Mouse (Mus musculus): ENCODE measurements around the gene A630076J17Rik. TPM values are rescaled to one million over a fixed set of nuclear protein-coding genes. Genes with fewer than 3 reads are reported as not detected.

Gene A630076J17Rik
- not detected for polyA plus RNA-seq (2017; shearing (Covaris generic))

GRCm38 (mm10) chr3:107230527-107230926 is at the start of gene A630076J17Rik:
Gene A630076J17Rik (plus strand): TSS chr3:107230614.

GRCm38 (mm10) chr3:107182756-107183155 is 47.7 kb upstream of the A630076J17Rik start, which contains the start of gene Kcna10:
Gene Kcna10 (plus strand): TSS chr3:107183056.

GRCm38 (mm10) chr3:107221608-107222007 is 8.8 kb upstream of the A630076J17Rik start, which contains the start of gene Cym:
Gene Cym (minus strand): TSS chr3:107221732.

GRCm38 (mm10) chr3:107239607-107240006 is 9.2 kb downstream of the A630076J17Rik start, which contains the start of gene Prok1:
Gene Prok1 (minus strand): TSS chr3:107239707.

GRCm38 (mm10) chr3:107278479-107279269 is 48.3 kb downstream of the A630076J17Rik start, which contains the start of gene Lamtor5:
Gene Lamtor5 (plus strand): TSS chr3:107278858.

Other genes starting within 250 kb of the A630076J17Rik start
- gene Kcna3, start 194.4 kb upstream of the A630076J17Rik start, polyA plus RNA-seq (2017; shearing (Covaris generic)): 17.0 TPM
- 1.9 TPM for gene Kcna2, start 129.5 kb upstream of the A630076J17Rik start, polyA plus RNA-seq (2017; shearing (Covaris generic))
- gene Kcna10, start 47.6 kb upstream of the A630076J17Rik start, polyA plus RNA-seq (2017; shearing (Covaris generic)): not detected
- gene Cym, start 8.9 kb upstream of the A630076J17Rik start, polyA plus RNA-seq (2017; shearing (Covaris generic)): not detected
- gene Prok1, start 9.1 kb downstream of the A630076J17Rik start, polyA plus RNA-seq (2017; shearing (Covaris generic)): 0.63 TPM
- gene Lamtor5, start 48.2 kb downstream of the A630076J17Rik start, polyA plus RNA-seq (2017; shearing (Covaris generic)): 205 TPM
- 0.87 TPM for gene Slc16a4, start 60.6 kb downstream of the A630076J17Rik start, polyA plus RNA-seq (2017; shearing (Covaris generic))
- 12.8 TPM for gene Rbm15, start 103.1 kb downstream of the A630076J17Rik start, polyA plus RNA-seq (2017; shearing (Covaris generic))
- gene Kcnc4, start 228.9 kb downstream of the A630076J17Rik start, polyA plus RNA-seq (2017; shearing (Covaris generic)): not detected